Mouse (Mus musculus) ES-E14 (cell line): Measurements from ENCODE around the gene Gm11639. TPM values are rescaled to one million over a fixed set of nuclear protein-coding genes. Genes with fewer than 3 reads are reported as not detected.

Experiments used
- DNase-seq: peaks from one replicate; pipeline ENCODE4 v3.0.0-alpha.2; 2013; ENCODE audit warnings: low read depth, low spot score
- H3K27ac ChIP-seq: 2 replicates; pipeline ENCODE4 v1.5.1; 2012; ENCODE audit warnings: low read depth, mild to moderate bottlenecking, low read length, moderate library complexity, mixed read lengths; ENCODE audit not compliant: poor library complexity, insufficient read depth, severe bottlenecking
- H3K36me3 ChIP-seq: 2 replicates; pipeline ENCODE4 v1.6.1; 2012; ENCODE audit warnings: mild to moderate bottlenecking, low read length, moderate library complexity, mixed read lengths; ENCODE audit not compliant: control insufficient read depth, poor library complexity, insufficient read depth, severe bottlenecking
- H3K4me1 ChIP-seq, 2 experiments: fragments of 150-350 bp in 1 of 2; sonication (generic) in 1 of 2; 2 replicates each; pipeline ENCODE4 v1.6.1; 2012; ENCODE audit warnings: low read length in 2 of 2, mild to moderate bottlenecking in 1 of 2, mixed read lengths in 1 of 2; ENCODE audit not compliant: control insufficient read depth in 2 of 2, insufficient read depth in 2 of 2, poor library complexity in 1 of 2
- H3K4me3 ChIP-seq, 2 experiments: fragments of 150-350 bp in 1 of 2; sonication (generic) in 1 of 2; 2 replicates each; pipeline ENCODE4 v1.5.1; 2012; ENCODE audit warnings: low read length in 2 of 2, low read depth in 1 of 2, mild to moderate bottlenecking in 1 of 2, mixed read lengths in 1 of 2; ENCODE audit not compliant: insufficient read depth in 1 of 2, poor library complexity in 1 of 2, severe bottlenecking in 1 of 2
- H3K9ac ChIP-seq: 2 replicates; pipeline ENCODE4 v1.6.1; 2012; ENCODE audit warnings: low read depth, mild to moderate bottlenecking, low read length, mixed read lengths; ENCODE audit not compliant: poor library complexity, insufficient read depth, severe bottlenecking
- H3K9me3 ChIP-seq: fragments of 150-350 bp; sonication (generic); 2 replicates; pipeline ENCODE4 v1.6.1; 2012; ENCODE audit warnings: low read depth, mild to moderate bottlenecking, low read length; ENCODE audit not compliant: control insufficient read depth, insufficient read depth
- CHD2 ChIP-seq: IDR thresholded peaks from 2 replicates; pipeline ENCODE4 v1.6.1; 2014; ENCODE audit warnings: mild to moderate bottlenecking, low read depth, low read length, inconsistent platforms
- HCFC1 ChIP-seq: IDR thresholded peaks from 2 replicates; pipeline ENCODE4 v1.6.1; 2012; ENCODE audit warnings: low read length, inconsistent platforms, borderline replicate concordance; ENCODE audit not compliant: insufficient read depth
- MAFK ChIP-seq: IDR thresholded peaks from 2 replicates; pipeline ENCODE4 v1.6.1; 2014; ENCODE audit warnings: mild to moderate bottlenecking, low read depth, low read length, inconsistent platforms; ENCODE audit not compliant: insufficient read depth
- ZC3H11A ChIP-seq: IDR thresholded peaks from 2 replicates; pipeline ENCODE4 v1.6.1; 2012; ENCODE audit warnings: low read depth, mild to moderate bottlenecking, inconsistent platforms, low read length, borderline replicate concordance
- ZNF384 ChIP-seq: IDR thresholded peaks from 2 replicates; pipeline ENCODE4 v1.6.1; 2012; ENCODE audit warnings: low read depth, low read length, inconsistent platforms
- in situ Hi-C, 2 experiments: fragments of 600-800 bp; cut with MboI; formaldehyde crosslinking; loops; one replicate each; pipeline ENCODE4 v1.15.1; 2025; ENCODE audit warnings: low sequenced_read_pairs in 2 of 2, inconsistent platforms in 1 of 2; ENCODE audit not compliant: unreplicated experiment in 2 of 2
- total RNA-seq: library from RNA; depleted of rRNA; stranded (reverse); fragments of 300-350 nt; gene quantifications from 2 replicates; pipeline ENCODE4 v1.2.3, GENCODE M21; 2012

Gene Gm11639
- total RNA-seq, 1 experiment, result 0.36 TPM

GRCm38 (mm10) chr11:104640894-104641293 lies 44.6 kb upstream of the Gm11639 start:
- DNase-seq, result no peak
- TF ChIP-seq MAFK, result no peak
- TF ChIP-seq ZC3H11A, result no peak
- no peak for TF ChIP-seq HCFC1
- Histone ChIP-seq H3K9ac (no peak overlapping the region), H3K27ac (no peak overlapping the region), H3K36me3 (no peaks in the 10 kb centered on the region), H3K9me3 (no peaks in the 10 kb centered on the region), H3K4me3 (no peak overlapping the region), H3K4me1 (0 out of 4 replicates have a peak, but pooled peaks cover 0 to 2% of the 10 kb centered on the region in 2 experiments)
- in situ Hi-C loops, result no loop called here

- DNase-seq, result no peak
- H3K9ac ChIP-seq, result no peak overlapping the region
- no peak overlapping the region for H3K4me3 ChIP-seq
- no peaks in the 10 kb centered on the region for H3K9me3 ChIP-seq
- no peak for TF ChIP-seq ZC3H11A
- TF ChIP-seq ZNF384, result no peak
- no peak for TF ChIP-seq HCFC1
- TF ChIP-seq MAFK, result no peak
- no peak for TF ChIP-seq CHD2
- H3K36me3 ChIP-seq, result no peaks in the 10 kb centered on the region
- H3K4me1 ChIP-seq, result peaks cover 2 to 4% of the 10 kb centered on the region in 2 experiments; a peak in 1 of 4 replicates
- in situ Hi-C loops, result no loop called here
- no peak overlapping the region for H3K27ac ChIP-seq
These were observed 42.3 kb upstream of the Gm11639 start for GRCm38 (mm10) chr11:104643236-104643635.

GRCm38 (mm10) chr11:104645402-104645801 lies 40.1 kb upstream of the Gm11639 start:
- Histone ChIP-seq H3K9me3 (no peaks in the 10 kb centered on the region), H3K4me3 (no peak overlapping the region), H3K36me3 (no peaks in the 10 kb centered on the region), H3K9ac (no peak overlapping the region), H3K27ac (no peak overlapping the region), H3K4me1 (peaks cover 2 to 4% of the 10 kb centered on the region in 2 experiments; a peak in 1 of 4 replicates)
- DNase-seq, result no peak
- in situ Hi-C loops, result no loop called here
- TF ChIP-seq MAFK (no peak), ZNF384 (no peak), ZC3H11A (no peak), HCFC1 (no peak), CHD2 (no peak)

GRCm38 (mm10) chr11:104646173-104646572 lies 39.3 kb upstream of the Gm11639 start:
- no peak for DNase-seq
- in situ Hi-C loops, result no loop called here
- TF ChIP-seq ZNF384 (no peak), HCFC1 (no peak), CHD2 (no peak), ZC3H11A (no peak), MAFK (no peak)
- H3K36me3 ChIP-seq, result no peaks in the 10 kb centered on the region
- no peak overlapping the region for H3K27ac ChIP-seq
- H3K9ac ChIP-seq, result no peak overlapping the region
- no peaks in the 10 kb centered on the region for H3K9me3 ChIP-seq
- H3K4me1 ChIP-seq, result peaks cover 2 to 4% of the 10 kb centered on the region in 2 experiments; a peak in 1 of 4 replicates
- H3K4me3 ChIP-seq, result no peak overlapping the region

DNA sequence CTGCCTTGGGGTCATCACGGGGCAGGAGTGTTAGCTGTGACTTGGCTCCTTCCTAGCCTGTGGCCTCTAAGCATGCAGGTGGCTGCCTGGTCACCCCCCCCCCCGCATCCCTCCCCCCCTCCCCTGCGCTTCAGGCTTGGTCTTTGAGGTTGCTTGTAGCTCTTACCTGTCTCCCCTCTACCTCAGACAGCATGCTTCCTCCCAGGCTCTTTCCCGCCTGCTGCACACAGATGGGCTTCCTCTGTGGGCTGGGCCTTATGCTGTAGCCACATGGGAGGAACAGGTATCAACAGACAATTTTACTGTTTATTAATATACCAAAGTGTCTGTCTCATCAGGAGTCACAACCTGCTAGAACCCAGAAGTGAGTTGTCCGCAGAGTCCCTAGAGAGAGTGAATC lies 38.9 kb upstream of the Gm11639 start:
- TF ChIP-seq MAFK (no peak), HCFC1 (no peak), ZC3H11A (no peak), ZNF384 (no peak), CHD2 (no peak)
- Histone ChIP-seq H3K4me3 (no peak overlapping the region), H3K27ac (no peak overlapping the region), H3K36me3 (no peaks in the 10 kb centered on the region), H3K9me3 (no peaks in the 10 kb centered on the region), H3K4me1 (peaks cover 2 to 4% of the 10 kb centered on the region in 2 experiments; a peak in 1 of 4 replicates), H3K9ac (no peak overlapping the region)
- in situ Hi-C loops, result no loop called here
- DNase-seq, result no peak
